In genomic region chr9:21748033-21748432, GRCm38 (mm10) we compare ENCODE assay signal across 8 mouse cellular contexts. TPM values are rescaled to one million over a fixed set of nuclear protein-coding genes. Genes with fewer than 3 reads are reported as not detected.
A peak's percentile ranks its signal among the peaks of the same experiment; 100 is the strongest.
DNase-seq lines count a peak whose midpoint lies in the region; ATAC-seq and TF ChIP-seq lines count a peak whose summit lies in the region.
"Had no signal": no experiment of that assay in that cellular context is flagged by ENCODE, and none has a peak within 500 bp of the region (broad histone marks: within the 10 kb centered on the region; RNA-seq: fewer than 3 reads in every experiment).

No protein-coding gene starts in this region.

- peaks cover 8 to 42% of the 10 kb centered on the region in 2 experiments for H3K36me3 ChIP-seq in MEL (ENCODE audit: control insufficient read depth in 1 of 2, insufficient read depth in 2 of 2, low read length in 2 of 2)
- peaks cover 43% of the 10 kb centered on the region for H3K36me3 ChIP-seq in hindbrain, postnatal 0 days (ENCODE audit: insufficient read depth, low read length)
- peaks cover 40% of the 10 kb centered on the region for H3K36me3 ChIP-seq in lung, embryonic 16.5 days (ENCODE audit: control insufficient read depth, insufficient read depth, low read length)

- H3K4me2 ChIP-seq in hindbrain, postnatal 0 days (ENCODE audit: low read depth, low read length) = no peak overlapping the region
- H3K4me2 ChIP-seq in lung, embryonic 16.5 days (ENCODE audit: low read depth, low read length) = no peak overlapping the region
- H3K4me2 ChIP-seq: limb, embryonic 13.5 days had no signal

- peak; percentile 56 for DNase-seq in 3T3-L1 (ENCODE audit: low read depth, low spot score)
- peak; percentile 99 for DNase-seq in MEL (ENCODE audit: low read depth, low spot score)
- DNase-seq in hindbrain, postnatal 0 days (ENCODE audit: low spot score) = peak; percentile 75
- DNase-seq in gastrocnemius, postnatal 10 days = no peak
- DNase-seq in layer of hippocampus, postnatal 10 days (ENCODE audit: low spot score in 2 of 2) = no peak

- H3K27me3 ChIP-seq in MEL (ENCODE audit: control insufficient read depth in 1 of 2, insufficient read depth in 2 of 2, low read length in 2 of 2) = no peaks in the 10 kb centered on the region
- no peaks in the 10 kb centered on the region for H3K27me3 ChIP-seq in hindbrain, postnatal 0 days (ENCODE audit: insufficient read depth, low read length)
- no peaks in the 10 kb centered on the region for H3K27me3 ChIP-seq in lung, embryonic 16.5 days (ENCODE audit: control insufficient read depth, insufficient read depth, low read depth, low read length)
- H3K27me3 ChIP-seq: limb, embryonic 13.5 days had no signal

- peak; percentile 70 for ATAC-seq in hindbrain, postnatal 0 days
- ATAC-seq in lung, embryonic 16.5 days (ENCODE audit: low read depth) = peak; percentile 80

- no peak overlapping the region for H3K4me3 ChIP-seq in MEL (ENCODE audit: control insufficient read depth in 1 of 2, insufficient read depth in 1 of 2, low read depth in 2 of 2, low read length in 2 of 2)
- no peak overlapping the region for H3K4me3 ChIP-seq in embryonic fibroblast, embryonic 13.5 days (ENCODE audit: insufficient read depth, low read length)
- H3K4me3 ChIP-seq in hindbrain, postnatal 0 days (ENCODE audit: low read length) = no peak overlapping the region
- no peak overlapping the region for H3K4me3 ChIP-seq in lung, embryonic 16.5 days (ENCODE audit: low read length)
- H3K4me3 ChIP-seq: limb, embryonic 13.5 days had no signal

- no peak for TF ChIP-seq CTCF in MEL (IDR thresholded peaks at IDR 0.05 in 2 of 3, conservative IDR thresholded peaks at IDR 0.05 in 1 of 3; ENCODE audit: control insufficient read depth in 1 of 3, insufficient read depth in 1 of 3, low read depth in 2 of 3, low read length in 3 of 3, poor library complexity in 1 of 3, severe bottlenecking in 1 of 3)
- TF ChIP-seq CTCF in embryonic fibroblast, embryonic 13.5 days (IDR thresholded peaks at IDR 0.05; ENCODE audit: borderline replicate concordance, insufficient read depth, low read length) = no peak
- TF ChIP-seq CTCF in hindbrain, postnatal 0 days (IDR thresholded peaks at IDR 0.05; ENCODE audit: low read depth) = no peak

- no peaks in the 10 kb centered on the region for H3K9me3 ChIP-seq in MEL (replicated peaks; ENCODE audit: insufficient read depth, low read length)
- no peaks in the 10 kb centered on the region for H3K9me3 ChIP-seq in hindbrain, postnatal 0 days (ENCODE audit: low read length)
- no peaks in the 10 kb centered on the region for H3K9me3 ChIP-seq in lung, embryonic 16.5 days (ENCODE audit: control insufficient read depth, low read length)
- H3K9me3 ChIP-seq: limb, embryonic 13.5 days had no signal

- H3K27ac ChIP-seq in MEL (ENCODE audit: control insufficient read depth, low read depth, low read length) = 0 out of 2 replicates have a peak overlapping the region, but pooled peaks have one; percentile 0
- 0 out of 2 replicates have a peak overlapping the region, but pooled peaks have one; percentile 4 for H3K27ac ChIP-seq in embryonic fibroblast, embryonic 13.5 days (ENCODE audit: insufficient read depth, low read length)
- H3K27ac ChIP-seq in hindbrain, postnatal 0 days = peak overlapping the region; percentile 73
- H3K27ac ChIP-seq in lung, embryonic 16.5 days (ENCODE audit: low read length) = peak overlapping the region; percentile 79
- H3K27ac ChIP-seq: limb, embryonic 13.5 days had no signal

- no peaks in the 10 kb centered on the region for H3K79me2 ChIP-seq in MEL (ENCODE audit: control insufficient read depth, insufficient read depth, low read length, poor library complexity)

- no peak; a peak in 1 of 4 replicates for TF ChIP-seq POLR2A in MEL (IDR thresholded peaks at IDR 0.05; ENCODE audit: control insufficient read depth in 1 of 2, insufficient read depth in 1 of 2, low read depth in 1 of 2, low read length in 2 of 2, poor library complexity in 1 of 2)
- no peak for TF ChIP-seq POLR2A in embryonic fibroblast, embryonic 13.5 days (IDR thresholded peaks at IDR 0.05; ENCODE audit: low read depth, low read length)

- H3K9ac ChIP-seq in MEL (ENCODE audit: control insufficient read depth, low read depth, low read length, poor library complexity, severe bottlenecking) = no peak overlapping the region
- 0 out of 2 replicates have a peak overlapping the region, but pooled peaks have one; percentile 21 for H3K9ac ChIP-seq in hindbrain, postnatal 0 days (replicated peaks; ENCODE audit: low read length)
- H3K9ac ChIP-seq in lung, embryonic 16.5 days (ENCODE audit: low read length) = peak overlapping the region; percentile 47; the same call in 1 of the 2 replicates
- H3K9ac ChIP-seq: limb, embryonic 13.5 days had no signal

- WGBS in hindbrain, postnatal 0 days = 36% methylated on average over 7 of the region's 7 CpGs
- 35% methylated on average over 7 of the region's 7 CpGs for WGBS in lung, embryonic 16.5 days

- TF ChIP-seq EP300 in MEL (IDR thresholded peaks at IDR 0.05; ENCODE audit: low read depth in 1 of 2, low read length in 2 of 2) = peak; percentile 72 to 85

- H3K4me1 ChIP-seq in MEL (ENCODE audit: control insufficient read depth in 1 of 2, insufficient read depth in 2 of 2, low read length in 2 of 2) = peaks cover 10 to 14% of the 10 kb centered on the region in 2 experiments
- peaks cover 5% of the 10 kb centered on the region for H3K4me1 ChIP-seq in embryonic fibroblast, embryonic 13.5 days (ENCODE audit: control insufficient read depth, insufficient read depth, low read length)
- H3K4me1 ChIP-seq in hindbrain, postnatal 0 days (ENCODE audit: insufficient read depth, low read length) = no peaks in the 10 kb centered on the region
- H3K4me1 ChIP-seq in lung, embryonic 16.5 days (replicated peaks; ENCODE audit: control insufficient read depth, insufficient read depth, low read length) = peaks cover 24% of the 10 kb centered on the region

- TF ChIP-seq RAD21 in MEL (IDR thresholded peaks at IDR 0.05; ENCODE audit: low read depth, low read length) = no peak

TF ChIP-seq in MEL, 35 proteins besides CTCF, POLR2A, EP300 and RAD21 (continues in another document):
- no peak for TF ChIP-seq ZKSCAN1 (IDR thresholded peaks at IDR 0.05; ENCODE audit: low read depth, low read length)
- TF ChIP-seq MEF2A (IDR thresholded peaks at IDR 0.05; ENCODE audit: extremely low read depth, insufficient replicate concordance, low read depth, low read length, poor library complexity, severe bottlenecking) = no peak
- 0 out of 2 replicates have a peak, but pooled peaks have one; percentile 62 for TF ChIP-seq UBTF (IDR thresholded peaks at IDR 0.05; ENCODE audit: borderline replicate concordance, insufficient read depth, low read depth, low read length)
- no peak for TF ChIP-seq JUND (IDR thresholded peaks at IDR 0.05; ENCODE audit: low read depth, low read length)
- peak; percentile 89 for TF ChIP-seq RCOR1 (IDR thresholded peaks at IDR 0.05; ENCODE audit: low read depth, low read length)
- TF ChIP-seq MXI1 (IDR thresholded peaks at IDR 0.05; ENCODE audit: low read depth, low read length) = peak; percentile 77
- TF ChIP-seq BHLHE40 (IDR thresholded peaks at IDR 0.05; ENCODE audit: borderline replicate concordance, low read depth, low read length) = no peak; the same call in 1 of the 2 replicates
- TF ChIP-seq E2F4 (IDR thresholded peaks at IDR 0.05; ENCODE audit: borderline replicate concordance, low read depth, low read length) = no peak
- TF ChIP-seq MAFK (IDR thresholded peaks at IDR 0.05; ENCODE audit: borderline replicate concordance, low read depth, low read length) = no peak
- no peak for TF ChIP-seq POLR2AphosphoS5 (IDR thresholded peaks at IDR 0.05; ENCODE audit: borderline replicate concordance, low read depth, low read length)
- TF ChIP-seq TBP (IDR thresholded peaks at IDR 0.05; ENCODE audit: low read depth, low read length) = peak; percentile 79
- no peak for TF ChIP-seq NELFE (IDR thresholded peaks at IDR 0.05; ENCODE audit: low read depth, low read length)
- no peak for TF ChIP-seq MAX (IDR thresholded peaks at IDR 0.05; ENCODE audit: low read length)

RNA-seq across cellular contexts. Expression of gene Spc24, which starts 12.1 kb away (rescaled TPM):
- total RNA-seq in MEL (2012; rRNA removed) = 304 and 305 TPM in 2 replicates
- polyA plus RNA-seq in MEL (2012; ENCODE audit: insufficient read depth in 1 of 2, insufficient read length in 2 of 2, low read depth in 1 of 2, low replicate concordance in 2 of 2, missing spikeins in 1 of 2) = 100 to 1,000 TPM in 1 of 2 experiments, not detected in 1; 377 TPM
- 14.2 and 21.2 TPM in 2 replicates for polyA plus RNA-seq in embryonic fibroblast, embryonic 13.5 days (2011; ENCODE audit: insufficient read length, low read depth, missing spikeins)
- 20.3 and 31.1 TPM in 2 replicates for total RNA-seq in hindbrain, postnatal 0 days (2014; rRNA removed)
- 26.2 and 27.1 TPM in 2 replicates for polyA plus RNA-seq in hindbrain, postnatal 0 days (2015; fragmentation: Nextera tagmentation; extraction: Ambion mirVana)
- polyA plus RNA-seq in lung, embryonic 16.5 days (2015; fragmentation: Nextera tagmentation; extraction: Ambion mirVana) = 134 and 144 TPM in 2 replicates
- total RNA-seq in gastrocnemius, postnatal 10 days (2021) = 1 to 10 TPM; 6.1 to 7.3 TPM
- 1 to 10 TPM; 4.6 to 6.4 TPM for total RNA-seq in layer of hippocampus, postnatal 10 days (2021)

RNA-seq across cellular contexts. Expression of gene Ldlr, which starts 24.8 kb away (rescaled TPM):
- total RNA-seq in MEL (2012; rRNA removed) = 58.1 and 69.1 TPM in 2 replicates
- polyA plus RNA-seq in MEL (2012; ENCODE audit: insufficient read depth in 1 of 2, insufficient read length in 2 of 2, low read depth in 1 of 2, low replicate concordance in 2 of 2, missing spikeins in 1 of 2) = 10 to 100 TPM in 1 of 2 experiments, not detected in 1; 90.6 TPM
- 54.6 and 74.3 TPM in 2 replicates for polyA plus RNA-seq in embryonic fibroblast, embryonic 13.5 days (2011; ENCODE audit: insufficient read length, low read depth, missing spikeins)
- 20.6 and 28.4 TPM in 2 replicates for total RNA-seq in hindbrain, postnatal 0 days (2014; rRNA removed)
- polyA plus RNA-seq in hindbrain, postnatal 0 days (2015; fragmentation: Nextera tagmentation; extraction: Ambion mirVana) = 10.7 and 10.9 TPM in 2 replicates
- polyA plus RNA-seq in lung, embryonic 16.5 days (2015; fragmentation: Nextera tagmentation; extraction: Ambion mirVana) = 33.4 and 36.0 TPM in 2 replicates
- total RNA-seq in gastrocnemius, postnatal 10 days (2021) = 10 to 100 TPM; 11.4 to 11.8 TPM
- total RNA-seq in layer of hippocampus, postnatal 10 days (2021) = 10 to 100 TPM; 17.2 to 21.3 TPM

RNA-seq across cellular contexts. Expression of gene Kank2, which starts 50.5 kb away (rescaled TPM):
- 5.9 and 7.6 TPM in 2 replicates for total RNA-seq in MEL (2012; rRNA removed)
- 10 to 100 TPM in 1 of 2 experiments, not detected in 1; 16.3 TPM for polyA plus RNA-seq in MEL (2012; ENCODE audit: insufficient read depth in 1 of 2, insufficient read length in 2 of 2, low read depth in 1 of 2, low replicate concordance in 2 of 2, missing spikeins in 1 of 2)
- 59.7 and 75.7 TPM in 2 replicates for polyA plus RNA-seq in embryonic fibroblast, embryonic 13.5 days (2011; ENCODE audit: insufficient read length, low read depth, missing spikeins)
- total RNA-seq in hindbrain, postnatal 0 days (2014; rRNA removed) = 15.6 and 19.1 TPM in 2 replicates
- 3.1 and 3.4 TPM in 2 replicates for polyA plus RNA-seq in hindbrain, postnatal 0 days (2015; fragmentation: Nextera tagmentation; extraction: Ambion mirVana)
- polyA plus RNA-seq in lung, embryonic 16.5 days (2015; fragmentation: Nextera tagmentation; extraction: Ambion mirVana) = 25.5 and 26.3 TPM in 2 replicates
- 10 to 100 TPM; 27.4 to 31.6 TPM for total RNA-seq in gastrocnemius, postnatal 10 days (2021)
- 1 to 10 TPM; 7.5 to 7.8 TPM for total RNA-seq in layer of hippocampus, postnatal 10 days (2021)

Comparison
In these comparisons a context has a peak if more than half of its experiments do, and no peak if none do; other contexts are left out.
1. DNase-seq: peak in 3T3-L1 (single experiment), MEL (single experiment) and hindbrain, postnatal 0 days (single experiment); none in gastrocnemius, postnatal 10 days (single experiment) and layer of hippocampus, postnatal 10 days (0 of 2).
2. H3K27ac ChIP-seq: peak in every context shown above with its lines; median percentile 79 in lung, embryonic 16.5 days; 73 in hindbrain, postnatal 0 days; 4 in embryonic fibroblast, embryonic 13.5 days; 0 in MEL.